Mouse (Mus musculus): ENCODE data around the gene Dyrk1a. TPM values are rescaled to one million over a fixed set of nuclear protein-coding genes. Genes with fewer than 3 reads are reported as not detected.

Dyrk1a gene
- total RNA-seq, 2 experiments from 2014 or later, result 43.9 to 59.8 TPM

- ATAC-seq (replicated peaks; ENCODE audit: low FRiP score, low TSS enrichment, poor library complexity, severe bottlenecking), result no peak
Observed at GRCm38 (mm10) chr16:94555346-94555745, 14.5 kb upstream of the Dyrk1a start.

- no peak for ATAC-seq (replicated peaks; ENCODE audit: low FRiP score, low TSS enrichment, poor library complexity, severe bottlenecking)
Observed at GRCm38 (mm10) chr16:94556228-94556627, 13.6 kb upstream of the Dyrk1a start.

- 0 out of 2 replicates have a peak, but pooled peaks have one; percentile 11 for ATAC-seq (replicated peaks; ENCODE audit: low FRiP score, low TSS enrichment, poor library complexity, severe bottlenecking)
Observed at GRCm38 (mm10) chr16:94559282-94559681, 10.5 kb upstream of the Dyrk1a start.

GRCm38 (mm10) chr16:94559782-94560181, 10.0 kb upstream of the Dyrk1a start:
- 0 out of 2 replicates have a peak, but pooled peaks have one; percentile 3 for ATAC-seq (replicated peaks; ENCODE audit: low FRiP score, low TSS enrichment, poor library complexity, severe bottlenecking)

GRCm38 (mm10) chr16:94560618-94561017, 9.2 kb upstream of the Dyrk1a start:
- ATAC-seq (replicated peaks; ENCODE audit: low FRiP score, low TSS enrichment, poor library complexity, severe bottlenecking), result 0 out of 2 replicates have a peak, but pooled peaks have one; percentile 20

GRCm38 (mm10) chr16:94566124-94566523, 3.7 kb upstream of the Dyrk1a start:
- ATAC-seq (replicated peaks; ENCODE audit: low FRiP score, low TSS enrichment, poor library complexity, severe bottlenecking), result no peak

- no peak for ATAC-seq (replicated peaks; ENCODE audit: low FRiP score, low TSS enrichment, poor library complexity, severe bottlenecking)
Observed at GRCm38 (mm10) chr16:94566834-94567585, 2.8 kb upstream of the Dyrk1a start.

- no peak for ATAC-seq (replicated peaks; ENCODE audit: low FRiP score, low TSS enrichment, poor library complexity, severe bottlenecking)
Observed at GRCm38 (mm10) chr16:94567751-94568150, 2.1 kb upstream of the Dyrk1a start.

- ATAC-seq (replicated peaks; ENCODE audit: low FRiP score, low TSS enrichment, poor library complexity, severe bottlenecking), result peak; percentile 17; the same call in 1 of the 2 replicates
Observed at GRCm38 (mm10) chr16:94568335-94569228, 1.2 kb upstream of the Dyrk1a start.

GRCm38 (mm10) chr16:94570361-94571041, 691 bp downstream of the Dyrk1a start:
- peak; percentile 24; the same call in 1 of the 2 replicates for ATAC-seq (replicated peaks; ENCODE audit: low FRiP score, low TSS enrichment, poor library complexity, severe bottlenecking)

- ATAC-seq (replicated peaks; ENCODE audit: low FRiP score, low TSS enrichment, poor library complexity, severe bottlenecking), result no peak
Observed at GRCm38 (mm10) chr16:94571111-94571993, 1.5 kb downstream of the Dyrk1a start.

GRCm38 (mm10) chr16:94572422-94572821, 2.6 kb downstream of the Dyrk1a start:
- no peak for ATAC-seq (replicated peaks; ENCODE audit: low FRiP score, low TSS enrichment, poor library complexity, severe bottlenecking)

- no peak for ATAC-seq (replicated peaks; ENCODE audit: low FRiP score, low TSS enrichment, poor library complexity, severe bottlenecking)
Observed at GRCm38 (mm10) chr16:94574025-94574717, 4.4 kb downstream of the Dyrk1a start.

- ATAC-seq (replicated peaks; ENCODE audit: low FRiP score, low TSS enrichment, poor library complexity, severe bottlenecking), result no peak
Observed at GRCm38 (mm10) chr16:94574718-94575094, 4.9 kb downstream of the Dyrk1a start.

GRCm38 (mm10) chr16:94575757-94576156, 5.9 kb downstream of the Dyrk1a start:
- ATAC-seq (replicated peaks; ENCODE audit: low FRiP score, low TSS enrichment, poor library complexity, severe bottlenecking), result no peak

GRCm38 (mm10) chr16:94579348-94579747, 9.5 kb downstream of the Dyrk1a start:
- ATAC-seq (replicated peaks; ENCODE audit: low FRiP score, low TSS enrichment, poor library complexity, severe bottlenecking), result no peak

GRCm38 (mm10) chr16:94580844-94581405, 11.1 kb downstream of the Dyrk1a start:
- ATAC-seq (replicated peaks; ENCODE audit: low FRiP score, low TSS enrichment, poor library complexity, severe bottlenecking), result 0 out of 2 replicates have a peak, but pooled peaks have one; percentile 25

Measured in megakaryocyte-erythroid progenitor cell, adult 5-6 weeks (primary cell).